Mouse (Mus musculus) spleen, adult 18-20 months (tissue): ENCODE results near the gene Txndc17.

Source experiments
- DNase-seq, 2 experiments: peaks; one replicate each; pipeline ENCODE4 v3.0.0; 2022; ENCODE audit warnings: mixed read lengths in 2 of 2

Txndc17 gene

DNA sequence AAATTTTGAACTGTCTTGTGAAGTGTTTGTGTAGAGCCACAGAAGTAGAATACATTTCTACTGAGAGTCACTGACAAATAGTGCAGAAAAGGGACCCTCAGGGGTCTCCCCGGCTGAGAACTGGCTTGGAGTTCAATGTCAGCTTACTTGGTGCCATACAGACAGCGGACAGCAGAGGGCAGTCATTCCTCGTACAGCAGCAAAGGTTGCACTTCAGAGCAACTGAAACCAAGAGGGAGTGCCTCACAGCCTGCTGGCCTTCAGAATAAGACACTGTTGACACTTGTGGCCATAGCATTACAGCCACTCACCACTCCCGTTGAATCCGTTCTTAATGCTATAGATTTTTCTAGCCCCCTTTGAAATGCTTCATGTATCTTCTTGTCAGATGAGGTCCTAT, 17.5 kb downstream of the Txndc17 start:
- DNase-seq = peak; percentile 37 to 78

DNA sequence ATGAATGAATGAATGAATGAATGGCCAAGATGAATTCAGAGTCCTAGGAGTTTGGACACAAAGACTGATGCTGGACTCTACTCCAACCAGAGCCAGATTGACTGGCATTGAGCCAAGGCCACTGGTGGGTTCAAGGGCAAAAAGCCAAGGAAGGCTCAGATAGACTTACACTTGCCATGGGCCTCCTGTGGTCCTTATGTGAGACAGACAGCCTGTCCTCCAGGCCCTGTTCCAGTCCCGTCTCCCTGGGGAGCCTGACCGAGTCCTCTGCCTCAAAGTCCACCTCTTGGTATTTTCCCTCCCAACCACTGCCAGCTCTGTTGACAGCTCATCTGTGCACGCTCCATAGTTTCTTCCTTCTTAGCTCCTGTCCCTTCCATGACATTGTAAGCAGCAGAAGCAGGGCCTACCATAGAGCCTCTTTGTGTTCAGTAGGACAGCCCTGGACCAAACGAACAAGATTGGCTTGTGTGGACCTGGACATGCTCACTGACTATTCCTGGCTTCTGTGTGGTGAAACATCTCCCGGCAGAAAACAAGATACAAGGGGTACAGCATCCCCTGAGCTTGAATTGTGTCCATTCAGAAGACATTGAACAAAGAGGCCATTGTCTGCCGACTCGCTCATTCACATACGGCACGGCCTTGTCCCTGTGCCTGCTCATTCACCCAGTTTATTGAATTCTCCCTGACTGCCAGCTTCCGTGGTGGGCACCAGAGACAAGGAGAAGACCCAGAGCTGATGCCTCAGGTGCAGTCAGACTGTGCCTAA, 18.9 kb downstream of the Txndc17 start:
- DNase-seq = no peak

DNA sequence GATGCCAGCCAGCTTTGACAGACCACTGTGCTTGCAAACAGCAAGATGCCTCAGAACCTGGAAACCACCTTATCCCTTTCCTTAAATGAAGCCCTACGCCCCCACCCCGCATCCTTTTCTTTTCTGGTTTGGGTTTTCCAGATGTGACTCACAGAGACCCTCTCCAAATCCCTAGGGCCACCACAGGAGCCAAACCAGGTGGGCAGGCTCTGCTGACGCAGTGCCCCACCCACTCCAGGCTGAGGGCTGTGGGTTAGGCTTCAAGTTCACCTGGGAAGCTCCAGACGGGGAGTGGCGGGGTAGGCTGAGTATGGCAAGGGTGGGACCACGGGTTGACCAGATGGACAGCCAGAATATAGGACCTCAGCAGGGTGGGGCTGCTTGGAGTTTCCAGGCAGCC, 19.6 kb downstream of the Txndc17 start:
- DNase-seq = no peak

DNA sequence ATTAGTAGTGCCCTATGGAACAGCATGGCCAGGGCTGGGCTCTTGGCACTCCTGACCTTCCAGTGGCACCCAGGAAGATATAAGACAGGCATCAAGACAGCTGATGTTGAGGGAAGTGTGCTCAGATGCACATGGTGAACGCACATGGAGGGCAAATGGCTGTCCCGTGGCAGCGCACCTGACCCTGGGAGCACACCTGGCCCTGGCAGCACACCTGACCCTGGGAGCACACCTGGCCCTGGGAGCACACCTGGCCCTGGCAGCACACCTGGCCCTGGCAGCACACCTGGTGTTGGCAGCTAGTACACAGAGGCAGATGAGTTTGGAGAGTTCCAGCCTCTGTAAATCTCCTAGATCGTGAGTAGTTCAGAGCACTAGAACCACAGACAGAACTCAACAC, 21.2 kb downstream of the Txndc17 start:
- no peak for DNase-seq

DNA sequence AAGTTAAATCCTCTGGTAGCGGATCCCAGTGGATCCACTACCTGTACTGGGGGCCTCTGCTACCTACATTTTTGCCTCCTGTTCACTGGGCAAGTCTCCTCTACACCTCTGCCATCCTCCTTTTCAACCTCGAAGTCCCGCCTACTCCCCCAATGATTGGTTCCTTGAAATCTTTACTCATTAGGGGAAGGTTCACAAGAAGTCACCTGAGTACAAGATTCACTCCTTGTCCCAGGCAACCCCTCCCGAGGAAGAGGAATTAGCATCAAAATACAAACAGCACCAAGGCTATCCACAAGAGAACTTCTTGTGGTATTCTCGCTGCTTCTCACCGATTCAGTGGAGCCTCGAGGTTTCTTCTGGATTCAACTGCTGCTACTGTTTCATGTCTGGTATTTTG, 24.7 kb downstream of the Txndc17 start:
- no peak for DNase-seq

DNA sequence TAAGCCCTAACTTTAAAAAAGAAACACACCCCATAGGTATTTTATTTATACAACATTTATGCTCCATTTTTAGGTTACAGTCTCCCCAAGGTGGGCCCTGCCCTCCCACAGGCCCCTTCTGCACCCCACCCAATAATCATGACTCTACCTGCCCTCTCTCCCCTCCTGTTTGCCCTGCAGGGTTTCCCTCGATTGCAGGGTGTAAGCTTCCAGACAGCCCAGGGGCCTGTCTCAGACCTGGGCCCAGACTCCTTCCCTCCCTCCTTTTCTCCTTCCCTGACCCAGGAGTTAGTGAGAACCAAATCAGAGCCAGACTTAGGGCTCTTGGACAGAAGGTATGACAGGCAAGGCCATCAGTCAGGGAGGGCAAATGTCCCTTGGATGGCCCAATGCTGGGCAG, 25.6 kb downstream of the Txndc17 start:
- no peak for DNase-seq

DNA sequence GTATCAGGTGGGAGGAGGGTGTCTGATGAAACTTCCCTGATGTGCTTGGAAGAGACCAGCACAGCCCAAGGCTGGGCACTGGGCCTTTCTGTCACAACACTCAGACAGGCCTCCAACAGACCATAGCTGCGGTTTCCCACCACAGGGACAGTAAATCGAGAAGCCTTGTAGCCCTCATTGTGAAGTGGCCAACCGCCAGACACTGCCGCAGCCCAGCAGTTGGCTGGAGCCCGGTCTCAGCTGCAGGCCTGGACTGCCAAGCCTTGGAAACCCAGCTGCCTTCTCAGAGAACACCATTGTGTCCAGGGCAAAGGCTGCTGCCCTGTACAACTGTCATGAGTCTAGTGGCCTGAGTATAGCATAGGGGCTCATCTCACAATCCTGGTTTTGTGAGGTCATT, 26.7 kb downstream of the Txndc17 start:
- DNase-seq = no peak

DNA sequence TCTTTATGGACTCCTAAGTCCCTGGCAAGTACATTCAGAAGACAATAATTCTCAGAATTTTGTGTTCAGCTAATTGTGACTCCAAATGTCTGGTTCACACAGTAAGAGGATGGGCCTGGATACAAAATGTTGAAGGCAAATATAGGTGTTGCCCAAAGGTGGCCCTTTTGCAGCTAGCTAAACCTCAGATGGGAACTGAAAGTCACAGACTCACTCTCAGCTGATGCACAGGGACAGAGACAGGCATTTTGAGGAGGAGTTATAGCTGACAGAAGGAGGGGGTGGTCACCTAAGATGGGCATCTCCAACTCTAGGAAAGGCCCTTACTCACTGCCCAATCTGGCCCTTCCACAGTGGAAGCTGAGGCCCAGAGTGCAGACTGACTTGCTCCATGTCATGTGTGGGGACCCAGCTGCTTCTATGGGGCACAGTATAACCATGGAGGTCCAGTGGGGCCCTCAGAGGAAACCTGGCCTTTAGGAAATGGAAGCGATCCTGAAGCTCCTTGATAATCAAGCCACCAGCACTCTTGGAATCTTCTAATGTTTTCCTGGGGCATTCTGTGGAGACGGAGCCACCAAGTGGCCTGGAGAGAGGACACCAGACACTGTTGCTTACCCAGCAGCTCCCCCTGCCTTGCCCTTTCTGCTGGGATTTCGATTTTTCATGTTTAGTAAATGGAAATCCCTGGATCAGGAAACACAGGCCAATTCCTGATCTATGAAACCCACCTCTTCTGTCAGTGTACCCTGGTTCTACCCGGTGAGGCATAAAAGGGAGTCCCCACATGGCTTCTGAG, 32.9 kb downstream of the Txndc17 start:
- no peak for DNase-seq

DNA sequence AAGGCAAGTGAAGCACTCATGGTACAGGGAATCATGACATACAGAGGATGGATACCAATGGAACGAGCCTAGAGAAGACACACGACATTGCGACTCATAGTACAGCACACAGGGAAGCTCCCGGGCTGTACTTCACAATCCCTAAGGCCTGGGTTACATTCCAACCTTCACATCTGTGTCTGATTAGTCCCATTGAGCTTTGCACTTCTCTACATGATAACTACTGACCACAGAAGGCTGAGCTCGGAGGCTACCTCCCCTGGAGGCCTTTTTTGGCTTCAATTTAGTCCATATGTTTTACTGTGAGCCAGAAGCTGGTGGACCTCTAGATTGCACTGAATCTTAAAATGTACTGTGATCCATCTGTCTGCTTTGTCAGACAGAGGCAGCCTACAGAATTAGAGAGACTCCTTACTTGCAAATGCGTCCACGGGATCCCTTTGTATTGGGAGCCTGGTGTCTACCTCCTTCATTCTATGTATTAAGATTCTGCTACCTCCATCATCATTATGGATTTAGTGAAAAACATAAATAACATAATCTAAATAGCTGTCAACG, 37.9 kb downstream of the Txndc17 start:
- DNase-seq = no peak

DNA sequence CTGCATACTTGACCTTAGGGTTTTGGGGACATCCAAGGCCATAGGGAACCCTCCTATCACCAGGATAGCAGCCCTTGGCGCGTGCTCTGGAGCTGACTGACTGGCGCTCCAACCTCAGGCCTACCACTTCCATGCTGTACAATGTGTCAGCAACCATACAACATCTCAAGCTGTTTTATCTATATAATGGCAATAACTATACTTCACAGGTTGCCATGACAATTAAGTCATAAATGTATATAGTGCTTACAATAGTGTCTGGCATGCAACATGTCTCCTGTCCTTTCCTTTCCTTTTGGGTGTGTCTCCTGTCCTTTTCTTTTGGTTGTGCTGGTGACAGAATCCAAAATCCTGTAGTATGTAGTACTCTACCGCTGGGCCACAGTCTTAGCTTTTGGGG, 48.3 kb downstream of the Txndc17 start:
- no peak for DNase-seq

DNA sequence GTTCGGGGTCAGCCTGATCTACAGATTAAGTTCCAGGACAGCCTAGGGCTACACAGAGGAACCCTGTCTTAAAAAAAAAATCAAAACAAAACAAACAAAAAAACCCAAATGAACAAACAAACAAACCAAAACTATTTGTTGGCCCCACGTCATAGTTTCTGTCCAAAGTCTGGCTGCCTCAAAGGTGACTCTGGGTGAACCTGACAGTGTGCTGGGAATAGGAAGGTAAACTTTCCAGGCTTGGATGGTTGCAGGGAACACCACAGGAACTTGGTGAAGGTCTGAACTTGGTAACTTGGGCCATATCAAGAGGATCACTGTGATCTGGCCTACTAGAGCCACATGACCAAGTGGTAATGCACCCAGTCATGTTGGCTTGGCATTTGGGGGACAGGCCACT, 49.1 kb downstream of the Txndc17 start:
- no peak for DNase-seq
